Mouse (Mus musculus) testis, adult 2 months (tissue): ENCODE measurements at regions not wholly inside any gene's neighbourhood (a gene's known extent, or its start where the extent isn't known, plus 50 kb on each side); places are given as distances from the start of the nearest gene placed in this dataset.
A peak's percentile ranks its signal among the peaks of the same experiment; 100 is the strongest.

Experiments used
- H3K27ac ChIP-seq: fragments of 200-500 bp; 2 replicates; pipeline ENCODE4 v1.5.1; 2012; ENCODE audit warnings: low read depth, low read length; ENCODE audit not compliant: control insufficient read depth, insufficient read depth
- H3K27me3 ChIP-seq: fragments of 200-500 bp; 2 replicates; pipeline ENCODE4 v1.6.1; 2012; ENCODE audit warnings: mild to moderate bottlenecking, low read length, moderate library complexity; ENCODE audit not compliant: control insufficient read depth, insufficient read depth
- H3K36me3 ChIP-seq: fragments of 200-500 bp; 2 replicates; pipeline ENCODE4 v1.6.1; 2012; ENCODE audit warnings: mild to moderate bottlenecking, low read length; ENCODE audit not compliant: control insufficient read depth, insufficient read depth
- H3K4me1 ChIP-seq: fragments of 200-500 bp; 2 replicates; pipeline ENCODE4 v1.6.1; 2012; ENCODE audit warnings: low read length; ENCODE audit not compliant: control insufficient read depth, insufficient read depth
- H3K4me3 ChIP-seq: fragments of 200-500 bp; 2 replicates; pipeline ENCODE4 v1.5.1; 2012; ENCODE audit warnings: low read depth, mild to moderate bottlenecking, low read length, moderate library complexity, mixed read lengths; ENCODE audit not compliant: control insufficient read depth
- CTCF ChIP-seq: fragments of 200-500 bp; IDR thresholded peaks from 2 replicates; pipeline ENCODE4 v1.5.1; 2012; ENCODE audit warnings: low read depth, mild to moderate bottlenecking, inconsistent platforms, low read length, moderate library complexity; ENCODE audit not compliant: control insufficient read depth, insufficient read depth, insufficient replicate concordance
- POLR2A ChIP-seq: fragments of 200-500 bp; IDR thresholded peaks from 2 replicates; pipeline ENCODE4 v1.6.1; 2012; ENCODE audit warnings: low read depth, mild to moderate bottlenecking, inconsistent platforms, low read length, moderate library complexity; ENCODE audit not compliant: control insufficient read depth

GRCm38 (mm10) chr11:41158761-41159596 is 403.9 kb upstream of the Ccng1 start:
- peaks cover 6% of the 10 kb centered on the region for H3K4me1 ChIP-seq

GRCm38 (mm10) chr11:41157321-41157720 is 402.2 kb upstream of the Ccng1 start:
- no peaks in the 10 kb centered on the region for H3K36me3 ChIP-seq
- H3K4me1 ChIP-seq = peaks cover 6% of the 10 kb centered on the region
- H3K4me3 ChIP-seq = peak overlapping the region; percentile 53
- no peaks in the 10 kb centered on the region for H3K27me3 ChIP-seq
- 0 out of 2 replicates have a peak, but pooled peaks have one; percentile 35 for TF ChIP-seq POLR2A
- TF ChIP-seq CTCF = no peak
- H3K27ac ChIP-seq = peak overlapping the region; percentile 70

More at GRCm38 (mm10) chr11:41158761-41159596, 403.9 kb upstream of the Ccng1 start:
- H3K36me3 ChIP-seq = no peaks in the 10 kb centered on the region
- TF ChIP-seq POLR2A = no peak
- H3K27ac ChIP-seq = no peak overlapping the region
- no peak overlapping the region for H3K4me3 ChIP-seq
- H3K27me3 ChIP-seq = no peaks in the 10 kb centered on the region
